ENCODE assay signal across 9 mouse cellular contexts in the genomic region with DNA sequence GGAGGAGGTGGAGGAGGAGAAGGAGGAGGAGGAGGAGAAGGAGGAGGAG. TPM values are rescaled to one million over a fixed set of nuclear protein-coding genes. Genes with fewer than 3 reads are reported as not detected.
A peak's percentile ranks its signal among the peaks of the same experiment; 100 is the strongest.
DNase-seq lines count a peak whose midpoint lies in the region; ATAC-seq and TF ChIP-seq lines count a peak whose summit lies in the region.
"Not testable (repeated sequence)": the region's sequence is repeated elsewhere in the genome, so short reads cannot be mapped to it uniquely, and the experiment has no call there.
"Had no signal": no experiment of that assay in that cellular context is flagged by ENCODE, and none has a peak within 500 bp of the region (broad histone marks: within the 10 kb centered on the region; RNA-seq: fewer than 3 reads in every experiment).

A gene (minus strand): TSS at position 39 of the 49 bp plus-strand sequence.

- not testable (repeated sequence) for H3K36me3 ChIP-seq in forebrain, embryonic 12.5 days (replicated peaks); hindbrain, embryonic 13.5 days; liver, adult 2 months (ENCODE audit: control insufficient read depth, insufficient read depth, low read length); midbrain, embryonic 12.5 days; stomach, embryonic 16.5 days (ENCODE audit: control insufficient read depth, insufficient read depth, low read length)

- DNase-seq in adrenal gland, postnatal 4 days (ENCODE audit: low spot score in 2 of 2); heart, adult 8-10 months (ENCODE audit: low spot score); layer of hippocampus, postnatal 10 days (ENCODE audit: low spot score in 2 of 2); liver, adult 2 months (ENCODE audit: extremely low read depth, low read depth, low spot score): not testable (repeated sequence)

- H3K9ac ChIP-seq in forebrain, embryonic 12.5 days, result peak within 1 kb of the TSS; percentile 97
- H3K9ac ChIP-seq in hindbrain, embryonic 13.5 days, result peak within 1 kb of the TSS; percentile 98
- peak within 1 kb of the TSS; percentile 76 for H3K9ac ChIP-seq in liver, adult 2 months (ENCODE audit: low read depth, low read length)
- H3K9ac ChIP-seq in midbrain, embryonic 12.5 days (replicated peaks), result peak within 1 kb of the TSS; percentile 91
- peak within 1 kb of the TSS; percentile 95 for H3K9ac ChIP-seq in stomach, embryonic 16.5 days (ENCODE audit: low read length)

- H3K27ac ChIP-seq in forebrain, embryonic 12.5 days, result peak within 1 kb of the TSS; percentile 100
- peak within 1 kb of the TSS; percentile 99 for H3K27ac ChIP-seq in hindbrain, embryonic 13.5 days
- H3K27ac ChIP-seq in liver, adult 2 months (replicated peaks; ENCODE audit: insufficient read depth, low read depth, low read length), result peak within 1 kb of the TSS; percentile 78
- peak within 1 kb of the TSS; percentile 100 for H3K27ac ChIP-seq in midbrain, embryonic 12.5 days (replicated peaks)
- peak within 1 kb of the TSS; percentile 100 for H3K27ac ChIP-seq in stomach, embryonic 16.5 days (ENCODE audit: low read length)

- not testable (repeated sequence) for ATAC-seq in forebrain, embryonic 12.5 days (ENCODE audit: low FRiP score); hindbrain, embryonic 13.5 days (ENCODE audit: low FRiP score); midbrain, embryonic 12.5 days (ENCODE audit: low FRiP score, low read depth); stomach, embryonic 16.5 days (ENCODE audit: insufficient read depth, low FRiP score)

- H3K4me1 ChIP-seq in forebrain, embryonic 12.5 days, result peaks cover 16% of the 10 kb centered on the region
- H3K4me1 ChIP-seq in hindbrain, embryonic 13.5 days (replicated peaks), result peaks cover 15% of the 10 kb centered on the region
- H3K4me1 ChIP-seq in liver, adult 2 months (ENCODE audit: control insufficient read depth, insufficient read depth, low read length), result not testable (repeated sequence)
- peaks cover 13% of the 10 kb centered on the region for H3K4me1 ChIP-seq in midbrain, embryonic 12.5 days
- peaks cover 11% of the 10 kb centered on the region for H3K4me1 ChIP-seq in stomach, embryonic 16.5 days (ENCODE audit: control insufficient read depth, insufficient read depth, low read length)

- H3K4me2 ChIP-seq in forebrain, embryonic 12.5 days, result peak within 1 kb of the TSS; percentile 66
- peak within 1 kb of the TSS; percentile 69 for H3K4me2 ChIP-seq in hindbrain, embryonic 13.5 days
- peak within 1 kb of the TSS; percentile 66 for H3K4me2 ChIP-seq in midbrain, embryonic 12.5 days (replicated peaks)
- peak within 1 kb of the TSS; percentile 76 for H3K4me2 ChIP-seq in stomach, embryonic 16.5 days (ENCODE audit: low read depth, low read length)

- not testable (repeated sequence) for TF ChIP-seq POLR2A in liver, adult 2 months (IDR thresholded peaks at IDR 0.05; ENCODE audit: extremely low read depth, insufficient read depth, low read length)

- not testable (repeated sequence) for H3K27me3 ChIP-seq in forebrain, embryonic 12.5 days; hindbrain, embryonic 13.5 days; liver, adult 2 months (ENCODE audit: control insufficient read depth, insufficient read depth, low read length); midbrain, embryonic 12.5 days; stomach, embryonic 16.5 days (ENCODE audit: control insufficient read depth, insufficient read depth, low read length)

- H3K4me3 ChIP-seq in forebrain, embryonic 12.5 days (replicated peaks), result peak within 1 kb of the TSS; percentile 84
- H3K4me3 ChIP-seq in hindbrain, embryonic 13.5 days, result peak within 1 kb of the TSS; percentile 86
- H3K4me3 ChIP-seq in liver, adult 2 months (ENCODE audit: insufficient read depth, low read depth, low read length), result peak within 1 kb of the TSS; percentile 76
- H3K4me3 ChIP-seq in midbrain, embryonic 12.5 days, result peak within 1 kb of the TSS; percentile 85
- peak within 1 kb of the TSS; percentile 88 for H3K4me3 ChIP-seq in stomach, embryonic 16.5 days (replicated peaks; ENCODE audit: low read length)

- not testable (repeated sequence) for TF ChIP-seq CTCF in liver, adult 2 months (IDR thresholded peaks at IDR 0.05; ENCODE audit: low read depth, low read length)

- not testable (repeated sequence) for H3K9me3 ChIP-seq in forebrain, embryonic 12.5 days; hindbrain, embryonic 13.5 days; midbrain, embryonic 12.5 days; stomach, embryonic 16.5 days (replicated peaks; ENCODE audit: control insufficient read depth, low read length)

- H3K79me2 ChIP-seq in liver, adult 2 months (ENCODE audit: control insufficient read depth, insufficient read depth, low read length), result not testable (repeated sequence)

RNA-seq across cellular contexts. Expression of the gene that starts here (rescaled TPM):
- total RNA-seq in adrenal gland, postnatal 4 days (2021), result 100 to 1,000 TPM; 202 to 226 TPM
- 69.4 and 72.2 TPM in 2 replicates for polyA plus RNA-seq in forebrain, embryonic 12.5 days (2016; fragmentation: Nextera tagmentation; extraction: Ambion mirVana)
- total RNA-seq in heart, adult 8-10 months (2022), result 10 to 100 TPM; 48.1 to 60.7 (median 56.2) TPM
- 53.6 and 54.9 TPM in 2 replicates for polyA plus RNA-seq in hindbrain, embryonic 13.5 days (2015; fragmentation: Nextera tagmentation; extraction: Ambion mirVana)
- total RNA-seq in layer of hippocampus, postnatal 10 days (2021), result 100 to 1,000 TPM; 126 to 143 TPM
- total RNA-seq in liver, adult 2 months (2014; rRNA removed), result 6.1 and 8.1 TPM in 2 replicates
- polyA plus RNA-seq in liver, adult 2 months (2012; rRNA removed), result 7.7 and 9.9 TPM in 2 replicates
- polyA plus RNA-seq in midbrain, embryonic 12.5 days (2016; fragmentation: Nextera tagmentation; extraction: Ambion mirVana), result 73.7 TPM in 2 replicates
- polyA plus RNA-seq in stomach, embryonic 16.5 days (2015; fragmentation: Nextera tagmentation; extraction: Ambion mirVana), result 32.4 and 35.6 TPM in 2 replicates
- polyA plus RNA-seq: G1E had no signal
